Mouse (Mus musculus): Measurements from ENCODE around the gene Slc4a1ap. TPM values are rescaled to one million over a fixed set of nuclear protein-coding genes. Genes with fewer than 3 reads are reported as not detected.

The Slc4a1ap gene
- polyA plus RNA-seq (2012; rRNA removed), result 22.0 and 22.4 TPM in 2 replicates

DNA sequence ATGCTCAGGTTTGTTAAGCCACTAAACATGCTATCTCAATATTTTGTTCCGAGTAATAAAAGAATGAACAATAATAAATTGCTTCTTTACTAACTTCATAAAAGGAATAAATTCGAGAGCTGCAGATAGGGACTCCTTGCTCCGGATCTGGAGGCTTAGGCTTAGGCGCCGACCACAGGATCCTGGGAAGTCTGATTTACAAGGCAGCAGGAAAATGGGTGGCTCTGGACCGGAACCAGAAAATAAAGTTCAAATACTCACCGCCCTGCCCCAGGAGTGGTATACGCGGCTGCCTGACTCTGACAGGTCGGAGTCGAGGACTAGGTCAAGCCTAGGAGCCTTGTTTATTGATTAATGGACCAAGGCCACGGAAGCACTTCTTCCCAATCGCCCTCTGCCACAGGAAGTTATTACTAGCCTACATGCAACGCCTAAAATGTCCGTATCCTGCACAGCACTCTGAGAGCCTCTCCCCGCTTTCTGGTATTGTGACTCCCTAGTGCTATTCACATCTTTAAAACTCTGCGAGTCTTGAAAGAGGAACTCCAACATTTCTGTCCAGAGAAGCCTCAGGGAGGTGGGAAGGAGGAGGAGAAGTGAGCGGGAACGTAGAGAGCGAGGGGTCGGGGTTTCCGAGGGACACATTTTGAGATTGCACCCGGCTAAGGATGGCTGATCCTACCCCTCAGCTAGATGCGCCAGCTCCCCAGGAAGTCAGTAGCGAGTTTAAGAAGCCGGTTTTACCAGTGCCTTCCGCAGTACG, at the start of gene Slc4a1ap:
TSS of gene Slc4a1ap (plus strand) at position 642 of the 763 bp plus-strand sequence.

DNA sequence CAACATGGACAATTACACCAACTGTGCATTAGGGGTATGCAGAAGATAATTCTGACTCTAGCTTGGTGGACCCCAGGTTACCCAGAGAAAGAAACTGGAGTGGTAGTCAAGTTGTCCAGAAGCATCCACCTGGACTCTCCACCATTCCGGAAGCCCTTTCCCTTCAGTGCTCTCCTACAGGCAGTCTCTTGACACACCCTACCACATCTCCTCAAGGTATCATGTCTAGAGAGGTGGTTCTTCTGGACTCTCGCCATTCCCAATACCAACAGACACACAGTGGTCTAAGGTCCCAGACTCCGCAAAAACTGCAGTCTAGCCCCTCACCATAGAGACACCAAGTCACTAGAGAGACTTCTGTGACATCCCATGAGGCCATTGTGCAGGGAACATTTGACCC, 41.4 kb upstream of the Slc4a1ap start, which contains the start of gene 4930548H24Rik:
TSS of gene 4930548H24Rik (plus strand) at position 301 of the 400 bp plus-strand sequence.

DNA sequence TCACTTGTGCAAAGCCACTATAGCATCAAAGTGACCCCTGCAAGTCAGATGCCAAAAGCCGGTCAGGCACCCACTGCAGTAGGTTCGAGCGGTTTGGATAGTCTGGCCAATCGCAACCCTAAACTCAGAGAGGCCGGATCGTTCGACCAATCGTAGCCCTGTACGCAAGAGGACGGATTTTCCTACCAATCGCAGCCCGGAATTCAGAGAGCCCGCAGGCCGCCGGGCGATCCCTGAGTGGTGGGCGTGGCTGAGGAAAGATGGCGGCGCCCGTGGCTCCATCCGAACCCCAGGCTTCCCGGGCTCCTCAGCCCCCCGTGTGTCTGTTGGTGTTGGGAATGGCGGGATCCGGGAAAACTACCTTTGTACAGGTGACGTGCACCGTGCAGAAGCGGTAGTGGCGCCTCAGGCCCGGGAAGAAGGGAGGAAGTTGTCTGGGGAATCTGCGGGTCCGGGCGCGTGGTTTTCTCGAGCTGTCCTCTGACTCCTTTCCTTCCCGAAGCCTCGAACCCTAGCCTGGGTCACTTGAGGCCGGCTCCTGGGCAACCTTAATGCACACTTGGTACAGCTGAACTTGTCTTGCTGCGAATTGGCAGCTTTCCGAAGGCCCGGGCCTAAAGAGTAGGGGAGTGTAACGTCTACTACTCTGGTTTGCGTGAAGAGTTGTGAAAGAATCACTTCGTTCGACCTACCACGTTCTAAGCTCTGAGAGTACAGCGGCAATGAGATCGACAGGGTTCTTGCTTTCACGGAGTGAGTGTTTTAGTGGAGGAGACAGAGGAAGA, 32.1 kb upstream of the Slc4a1ap start, which contains the start of gene Gpn1:
TSS of gene Gpn1 (plus strand) at position 229 of the 785 bp plus-strand sequence.

DNA sequence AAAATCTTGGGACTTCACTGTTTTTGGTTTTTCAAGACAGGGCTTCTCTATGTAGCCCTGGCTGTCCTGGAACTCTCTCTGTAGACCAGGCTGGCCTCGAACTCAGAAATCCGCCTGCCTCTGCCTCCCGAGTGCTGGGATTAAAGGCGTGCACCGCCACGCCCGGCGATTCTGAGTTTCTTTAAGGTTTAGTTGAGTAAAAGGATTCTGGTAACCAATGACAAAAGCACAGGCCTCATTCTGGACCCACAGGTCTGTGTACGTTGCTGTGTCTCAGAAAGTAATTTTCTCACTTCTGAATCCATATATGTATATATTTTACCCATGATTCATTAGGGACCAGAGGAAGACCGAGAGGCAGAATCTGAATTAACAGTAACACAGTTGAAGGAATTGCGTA, 912 bp downstream of the Slc4a1ap start, which contains the start of gene Supt7l:
TSS of gene Supt7l (minus strand) at position 101 of the 400 bp plus-strand sequence.

DNA sequence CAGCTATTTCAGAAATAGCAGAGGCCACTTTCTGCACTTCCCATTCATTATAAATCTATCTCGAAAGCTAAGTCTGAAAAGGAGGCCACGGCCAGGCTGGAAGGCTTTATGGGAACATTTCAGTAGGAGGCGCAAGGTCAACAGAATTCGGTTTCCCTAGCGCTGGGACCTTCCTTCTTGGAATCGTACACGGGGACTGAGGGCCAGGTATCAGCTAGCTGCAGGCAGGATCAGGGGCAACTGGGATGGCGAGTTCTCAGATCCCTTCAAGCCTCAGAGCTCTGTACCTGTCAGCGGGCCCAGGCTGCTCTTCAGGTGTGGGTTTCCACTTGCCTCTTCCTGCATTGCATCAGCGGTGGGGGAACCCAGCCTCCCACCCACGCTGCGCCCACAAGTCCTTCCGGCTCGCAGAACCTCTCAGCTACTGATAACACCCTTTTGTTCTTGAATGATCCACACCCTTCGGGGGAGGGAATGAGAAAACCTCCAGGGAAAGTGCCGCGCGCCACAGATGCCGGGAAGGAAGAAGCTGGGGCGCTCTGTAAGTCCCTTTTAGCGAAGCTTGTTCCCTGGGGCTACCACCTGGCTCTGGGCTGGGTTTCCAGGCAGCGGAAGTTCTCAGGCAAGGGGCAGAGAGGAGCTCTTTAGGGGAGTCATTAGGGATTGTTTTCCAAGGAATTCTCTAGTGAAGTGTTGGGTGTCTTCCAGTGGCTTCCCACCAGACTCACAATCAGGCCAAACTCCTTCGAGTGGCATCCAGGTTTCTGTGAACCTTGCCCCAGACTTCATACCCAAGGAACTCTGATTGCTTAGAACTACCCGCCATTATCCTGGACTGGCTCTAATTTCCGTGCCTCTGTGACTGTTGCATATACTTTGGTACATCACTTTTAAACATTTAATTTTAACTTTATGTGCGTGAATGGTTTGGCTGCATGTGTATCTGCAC, 70.0 kb downstream of the Slc4a1ap start, which contains the start of gene Mrpl33:
TSS of gene Mrpl33 (plus strand) at position 455 of the 949 bp plus-strand sequence.

Other genes starting within 250 kb of the Slc4a1ap start
- gene Ift172, start 235.9 kb upstream of the Slc4a1ap start, polyA plus RNA-seq (2012; rRNA removed), result 51.0 and 55.7 TPM in 2 replicates
- gene Fndc4, start 230.9 kb upstream of the Slc4a1ap start, polyA plus RNA-seq (2012; rRNA removed), result 136 and 156 TPM in 2 replicates
- 0.33 and 0.55 TPM in 2 replicates for gene Gckr, start 229.6 kb upstream of the Slc4a1ap start, polyA plus RNA-seq (2012; rRNA removed)
- 80.1 and 83.1 TPM in 2 replicates for gene Zfp512, start 74.6 kb upstream of the Slc4a1ap start, polyA plus RNA-seq (2012; rRNA removed)
- gene 4930548H24Rik, start 41.3 kb upstream of the Slc4a1ap start, polyA plus RNA-seq (2012; rRNA removed), result 0.09 and 0.11 TPM in 2 replicates
- gene Gpn1, start 32.3 kb upstream of the Slc4a1ap start, polyA plus RNA-seq (2012; rRNA removed), result 39.5 and 41.4 TPM in 2 replicates
- gene Supt7l, start 812 bp downstream of the Slc4a1ap start, polyA plus RNA-seq (2012; rRNA removed), result 18.7 and 19.9 TPM in 2 replicates
- 110 and 113 TPM in 2 replicates for gene Mrpl33, start 69.9 kb downstream of the Slc4a1ap start, polyA plus RNA-seq (2012; rRNA removed)
- gene Rbks, start 170.6 kb downstream of the Slc4a1ap start, polyA plus RNA-seq (2012; rRNA removed), result 1.6 and 1.8 TPM in 2 replicates
- gene Babam2, start 170.7 kb downstream of the Slc4a1ap start, polyA plus RNA-seq (2012; rRNA removed), result 30.0 and 33.0 TPM in 2 replicates